Mouse (Mus musculus): ENCODE results near the gene Sigmar1. TPM values are rescaled to one million over a fixed set of nuclear protein-coding genes. Genes with fewer than 3 reads are reported as not detected.
"Not testable (repeated sequence)": the region's sequence is repeated elsewhere in the genome, so short reads cannot be mapped to it uniquely, and the experiment has no call there.

Sigmar1 gene
- polyA plus RNA-seq, 1 experiment from 2014 or later: 94.6 TPM

- H3K36me3 ChIP-seq (ENCODE audit: insufficient read depth): peaks cover under 1% of the 10 kb centered on the region; the same call in 1 of the 2 replicates
- ATAC-seq (ENCODE audit: insufficient read depth) (no peak), DNase-seq (peak; percentile 40)
- no peak overlapping the region for H3K4me3 ChIP-seq (ENCODE audit: low read depth, low read length)
- WGBS: 54% methylated on average over 19 of the region's 19 CpGs
- H3K9me3 ChIP-seq (ENCODE audit: low read depth, low read length): no peaks in the 10 kb centered on the region
- H3K27ac ChIP-seq (ENCODE audit: low read depth): no peak overlapping the region
- no peaks in the 10 kb centered on the region for H3K27me3 ChIP-seq (ENCODE audit: insufficient read depth, low read length)
- no peak overlapping the region for H3K9ac ChIP-seq
- no peak for TF ChIP-seq CTCF (IDR thresholded peaks at IDR 0.05; ENCODE audit: low read depth)
- H3K4me1 ChIP-seq (ENCODE audit: insufficient read depth): no peaks in the 10 kb centered on the region
- no peak overlapping the region for H3K4me2 ChIP-seq
Observed at GRCm38 (mm10) chr4:41705922-41706754, 49.8 kb downstream of the Sigmar1 start.

DNA sequence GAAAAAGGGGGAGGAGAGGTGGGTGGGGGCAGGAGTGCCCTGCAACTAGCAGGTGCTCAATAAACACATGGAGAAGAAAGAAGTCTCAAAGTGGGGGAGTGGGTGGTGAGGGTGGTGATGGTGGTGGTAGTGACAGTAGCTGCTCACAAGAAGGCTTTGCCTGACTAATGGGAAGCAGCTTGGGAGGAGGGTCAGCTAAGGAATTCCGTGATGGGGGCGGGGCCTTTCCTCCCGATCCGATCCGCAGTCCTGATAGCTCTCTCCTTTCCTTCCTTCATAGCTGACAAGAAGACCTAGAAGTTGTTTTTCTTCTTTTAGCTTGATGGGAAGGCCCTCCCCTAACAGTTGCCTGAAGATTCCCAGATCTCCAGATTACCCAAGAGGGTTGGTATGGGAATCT, 51.3 kb downstream of the Sigmar1 start:
- H3K9me3 ChIP-seq (ENCODE audit: low read depth, low read length): no peaks in the 10 kb centered on the region
- DNase-seq (peak; percentile 41), ATAC-seq (ENCODE audit: insufficient read depth) (no peak)
- no peaks in the 10 kb centered on the region for H3K27me3 ChIP-seq (ENCODE audit: insufficient read depth, low read length)
- no peak overlapping the region for H3K9ac ChIP-seq
- 0% methylated on average over 5 of the region's 5 CpGs for WGBS
- no peak overlapping the region for H3K4me2 ChIP-seq
- no peak overlapping the region for H3K27ac ChIP-seq (ENCODE audit: low read depth)
- no peaks in the 10 kb centered on the region for H3K4me1 ChIP-seq (ENCODE audit: insufficient read depth)
- no peaks in the 10 kb centered on the region for H3K36me3 ChIP-seq (ENCODE audit: insufficient read depth)
- TF ChIP-seq CTCF (IDR thresholded peaks at IDR 0.05; ENCODE audit: low read depth): no peak
- H3K4me3 ChIP-seq (ENCODE audit: low read depth, low read length): no peak overlapping the region

DNA sequence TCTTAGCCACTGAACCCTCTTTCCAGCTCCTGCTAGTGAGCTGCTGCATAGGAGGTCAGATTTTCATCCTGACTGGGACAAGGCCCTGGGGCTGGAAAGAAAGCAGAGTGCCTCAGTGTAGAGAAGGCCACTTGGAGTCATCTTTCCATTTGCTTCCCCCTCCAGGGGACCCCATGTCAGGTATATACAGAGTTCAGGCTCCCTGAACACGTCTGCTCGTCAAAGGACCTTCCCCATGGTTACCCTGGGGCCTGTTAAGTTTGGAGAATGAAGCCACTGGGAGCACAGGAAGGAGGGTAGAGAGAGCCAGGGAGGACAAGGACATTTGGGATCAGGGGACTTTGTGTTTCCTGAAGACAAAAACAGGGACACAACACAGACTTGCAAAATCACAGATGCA, 53.7 kb downstream of the Sigmar1 start:
- not testable (repeated sequence) for DNase-seq; H3K4me3 ChIP-seq (ENCODE audit: low read depth, low read length); H3K4me2 ChIP-seq; H3K27me3 ChIP-seq (ENCODE audit: insufficient read depth, low read length); H3K9me3 ChIP-seq (ENCODE audit: low read depth, low read length); ATAC-seq (ENCODE audit: insufficient read depth); H3K36me3 ChIP-seq (ENCODE audit: insufficient read depth); H3K4me1 ChIP-seq (ENCODE audit: insufficient read depth); H3K27ac ChIP-seq (ENCODE audit: low read depth); H3K9ac ChIP-seq
- WGBS: 62% methylated on average over 2 of the region's 2 CpGs

GRCm38 (mm10) chr4:41700224-41700623, 55.7 kb downstream of the Sigmar1 start:
- H3K36me3 ChIP-seq (ENCODE audit: insufficient read depth); H3K27me3 ChIP-seq (ENCODE audit: insufficient read depth, low read length); DNase-seq; H3K4me1 ChIP-seq (ENCODE audit: insufficient read depth); H3K4me3 ChIP-seq (ENCODE audit: low read depth, low read length); H3K4me2 ChIP-seq; ATAC-seq (ENCODE audit: insufficient read depth); H3K9me3 ChIP-seq (ENCODE audit: low read depth, low read length); H3K27ac ChIP-seq (ENCODE audit: low read depth); H3K9ac ChIP-seq: not testable (repeated sequence)
- WGBS: 100% methylated on average over 1 of the region's 8 CpGs

- H3K27me3 ChIP-seq (ENCODE audit: insufficient read depth, low read length); H3K4me1 ChIP-seq (ENCODE audit: insufficient read depth); H3K4me3 ChIP-seq (ENCODE audit: low read depth, low read length); H3K9me3 ChIP-seq (ENCODE audit: low read depth, low read length); ATAC-seq (ENCODE audit: insufficient read depth); H3K9ac ChIP-seq; H3K36me3 ChIP-seq (ENCODE audit: insufficient read depth); DNase-seq; H3K27ac ChIP-seq (ENCODE audit: low read depth): not testable (repeated sequence)
- WGBS: 72% methylated on average over 9 of the region's 10 CpGs
- peak within 1 kb of the TSS; percentile 18; the same call in 1 of the 2 replicates for H3K4me2 ChIP-seq
Observed at GRCm38 (mm10) chr4:41699783-41700182, 56.2 kb downstream of the Sigmar1 start, which contains the start of gene Il11ra1. TSS of gene Il11ra1 (plus strand) at chr4:41699989.

DNA sequence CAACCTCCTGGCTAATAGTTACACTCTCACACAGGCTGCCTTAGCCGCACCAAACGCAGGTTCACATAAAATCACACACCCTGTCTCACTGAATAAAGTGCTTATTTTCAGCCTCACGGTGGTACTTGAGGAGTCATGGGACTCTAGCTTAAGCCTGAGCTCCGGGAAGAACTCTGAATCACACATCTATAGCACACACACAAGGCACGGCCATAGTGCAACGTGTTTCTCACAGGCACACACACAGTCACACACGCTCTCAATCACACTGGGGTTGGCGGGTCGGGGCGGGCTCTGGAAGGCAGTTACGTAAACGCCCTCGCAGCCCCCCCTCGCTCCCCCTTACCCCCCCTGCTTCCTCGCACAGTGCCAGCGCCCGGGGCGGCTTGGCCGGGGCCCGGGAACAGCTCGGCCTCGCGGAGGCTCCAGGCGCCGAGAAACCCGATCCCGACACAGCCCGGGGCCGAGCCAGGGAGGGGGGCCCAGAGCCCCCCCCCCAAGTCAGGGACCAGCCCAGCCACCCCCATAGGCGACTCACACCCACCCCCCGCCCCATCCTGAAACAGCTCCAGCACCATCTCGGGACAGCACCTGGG, 57.4 kb downstream of the Sigmar1 start:
- H3K4me1 ChIP-seq (ENCODE audit: insufficient read depth); H3K36me3 ChIP-seq (ENCODE audit: insufficient read depth); H3K4me3 ChIP-seq (ENCODE audit: low read depth, low read length); H3K9me3 ChIP-seq (ENCODE audit: low read depth, low read length); ATAC-seq (ENCODE audit: insufficient read depth); H3K9ac ChIP-seq; H3K27ac ChIP-seq (ENCODE audit: low read depth); DNase-seq; H3K27me3 ChIP-seq (ENCODE audit: insufficient read depth, low read length): not testable (repeated sequence)
- WGBS: 7% methylated on average over 20 of the region's 32 CpGs
- H3K4me2 ChIP-seq: peak overlapping the region; percentile 18; the same call in 1 of the 2 replicates

DNA sequence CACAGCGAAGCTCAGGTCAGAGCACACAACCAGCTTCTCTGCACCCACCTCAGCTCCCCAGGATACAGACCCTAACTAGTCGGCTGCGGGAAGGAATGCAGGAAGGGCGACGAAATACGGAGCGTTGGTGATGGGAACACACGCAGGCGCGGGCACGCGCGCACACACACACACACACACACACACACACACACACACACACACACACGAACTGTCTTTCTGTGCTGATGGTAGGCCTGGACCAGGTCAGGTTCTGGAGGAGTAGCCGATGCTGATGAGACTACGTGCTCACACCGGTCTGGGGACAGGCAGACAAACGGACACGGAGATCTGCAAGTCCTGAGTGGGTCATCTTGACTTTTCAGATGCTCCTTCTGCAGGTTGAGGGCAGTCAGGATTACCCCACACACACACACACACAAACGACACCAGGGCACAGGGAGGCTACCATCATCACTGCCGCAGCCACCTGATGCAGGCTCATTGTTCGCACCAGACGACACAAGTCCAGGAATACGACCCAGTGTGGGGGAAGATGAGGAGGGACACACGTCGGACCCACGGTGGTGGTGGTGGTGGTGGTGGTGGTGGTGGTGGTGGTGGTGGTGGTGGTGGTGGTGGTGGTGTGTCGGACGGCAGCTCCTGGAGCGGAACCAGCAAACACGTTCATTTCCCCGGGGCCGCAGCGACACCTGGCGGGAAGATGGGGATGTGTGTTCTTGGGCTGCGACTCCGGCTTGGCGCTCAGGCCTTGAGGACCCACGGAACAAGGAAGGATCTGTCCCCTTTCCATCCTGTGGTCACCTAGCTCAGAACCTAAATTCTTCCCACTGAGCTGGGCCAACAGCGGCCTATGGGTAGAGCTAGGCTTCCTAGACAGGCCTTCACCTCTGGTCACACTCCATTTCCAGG, 58.8 kb downstream of the Sigmar1 start, which contains the start of gene Cntfr:
Gene Cntfr (minus strand): TSS at position 160 of the 912 bp plus-strand sequence.
- peak; percentile 84 for DNase-seq

DNA sequence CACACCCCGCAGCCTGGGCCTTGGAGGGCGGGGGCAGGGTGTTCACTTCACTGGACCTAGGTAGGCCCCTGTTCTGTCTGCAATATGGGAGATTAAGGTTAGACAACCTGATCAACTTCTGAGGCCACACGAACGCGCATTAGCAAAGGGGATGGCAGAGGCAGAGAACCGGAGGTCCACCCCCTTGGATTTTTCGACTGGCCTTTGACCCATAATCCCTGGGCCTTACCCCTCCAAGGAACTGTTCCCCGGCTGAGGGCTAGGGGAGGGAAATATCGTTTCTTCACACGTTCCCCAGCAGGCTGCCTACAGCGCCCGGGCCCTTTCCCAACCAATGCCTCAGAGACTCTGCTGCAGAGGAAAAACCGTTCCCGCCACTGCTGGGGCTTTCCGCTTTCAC, 59.5 kb downstream of the Sigmar1 start:
- not testable (repeated sequence) for H3K9me3 ChIP-seq (ENCODE audit: low read depth, low read length); H3K4me2 ChIP-seq; H3K4me1 ChIP-seq (ENCODE audit: insufficient read depth); DNase-seq; H3K27ac ChIP-seq (ENCODE audit: low read depth); H3K27me3 ChIP-seq (ENCODE audit: insufficient read depth, low read length); H3K9ac ChIP-seq; ATAC-seq (ENCODE audit: insufficient read depth); H3K4me3 ChIP-seq (ENCODE audit: low read depth, low read length); H3K36me3 ChIP-seq (ENCODE audit: insufficient read depth)
- WGBS: 10% methylated on average over 12 of the region's 15 CpGs

More for the DNA sequence above, 58.8 kb downstream of the Sigmar1 start, which contains the start of gene Cntfr:
- H3K27ac ChIP-seq (ENCODE audit: low read depth); H3K4me2 ChIP-seq; H3K9ac ChIP-seq; H3K4me3 ChIP-seq (ENCODE audit: low read depth, low read length); H3K27me3 ChIP-seq (ENCODE audit: insufficient read depth, low read length); ATAC-seq (ENCODE audit: insufficient read depth); H3K9me3 ChIP-seq (ENCODE audit: low read depth, low read length); H3K4me1 ChIP-seq (ENCODE audit: insufficient read depth); H3K36me3 ChIP-seq (ENCODE audit: insufficient read depth): not testable (repeated sequence)
- WGBS: 15% methylated on average over 31 of the region's 40 CpGs
- peak; percentile 81 for TF ChIP-seq CTCF (IDR thresholded peaks at IDR 0.05; ENCODE audit: low read depth)

DNA sequence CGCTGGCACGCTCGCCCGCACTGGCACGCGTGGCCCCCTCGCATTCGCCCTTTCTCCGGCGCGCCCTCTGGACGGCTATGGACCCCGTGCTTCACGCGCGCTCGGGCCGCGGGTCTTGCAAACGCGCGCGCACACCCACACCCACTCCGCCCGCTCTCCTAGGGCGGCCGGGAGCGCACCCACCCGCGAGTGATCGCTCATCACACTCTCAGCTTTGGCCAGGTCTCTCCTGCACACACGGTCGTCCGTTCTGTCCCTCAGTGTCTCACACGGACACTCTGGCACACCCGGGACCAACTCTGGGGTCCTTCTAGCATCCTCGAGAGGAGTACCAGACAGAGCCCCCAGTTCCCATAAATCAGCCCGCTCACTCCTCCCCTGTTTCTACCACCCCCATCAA, 60.2 kb downstream of the Sigmar1 start:
- ATAC-seq (ENCODE audit: insufficient read depth); H3K27me3 ChIP-seq (ENCODE audit: insufficient read depth, low read length); DNase-seq; H3K27ac ChIP-seq (ENCODE audit: low read depth); H3K9me3 ChIP-seq (ENCODE audit: low read depth, low read length); H3K36me3 ChIP-seq (ENCODE audit: insufficient read depth); H3K9ac ChIP-seq; H3K4me1 ChIP-seq (ENCODE audit: insufficient read depth): not testable (repeated sequence)
- 2% methylated on average over 18 of the region's 38 CpGs for WGBS
- Histone ChIP-seq H3K4me3 (ENCODE audit: low read depth, low read length) (peak overlapping the region; percentile 18; the same call in 1 of the 2 replicates), H3K4me2 (peak overlapping the region; percentile 45)
